Mouse (Mus musculus): ENCODE data around the gene Slc25a3.

Gene Slc25a3

DNA sequence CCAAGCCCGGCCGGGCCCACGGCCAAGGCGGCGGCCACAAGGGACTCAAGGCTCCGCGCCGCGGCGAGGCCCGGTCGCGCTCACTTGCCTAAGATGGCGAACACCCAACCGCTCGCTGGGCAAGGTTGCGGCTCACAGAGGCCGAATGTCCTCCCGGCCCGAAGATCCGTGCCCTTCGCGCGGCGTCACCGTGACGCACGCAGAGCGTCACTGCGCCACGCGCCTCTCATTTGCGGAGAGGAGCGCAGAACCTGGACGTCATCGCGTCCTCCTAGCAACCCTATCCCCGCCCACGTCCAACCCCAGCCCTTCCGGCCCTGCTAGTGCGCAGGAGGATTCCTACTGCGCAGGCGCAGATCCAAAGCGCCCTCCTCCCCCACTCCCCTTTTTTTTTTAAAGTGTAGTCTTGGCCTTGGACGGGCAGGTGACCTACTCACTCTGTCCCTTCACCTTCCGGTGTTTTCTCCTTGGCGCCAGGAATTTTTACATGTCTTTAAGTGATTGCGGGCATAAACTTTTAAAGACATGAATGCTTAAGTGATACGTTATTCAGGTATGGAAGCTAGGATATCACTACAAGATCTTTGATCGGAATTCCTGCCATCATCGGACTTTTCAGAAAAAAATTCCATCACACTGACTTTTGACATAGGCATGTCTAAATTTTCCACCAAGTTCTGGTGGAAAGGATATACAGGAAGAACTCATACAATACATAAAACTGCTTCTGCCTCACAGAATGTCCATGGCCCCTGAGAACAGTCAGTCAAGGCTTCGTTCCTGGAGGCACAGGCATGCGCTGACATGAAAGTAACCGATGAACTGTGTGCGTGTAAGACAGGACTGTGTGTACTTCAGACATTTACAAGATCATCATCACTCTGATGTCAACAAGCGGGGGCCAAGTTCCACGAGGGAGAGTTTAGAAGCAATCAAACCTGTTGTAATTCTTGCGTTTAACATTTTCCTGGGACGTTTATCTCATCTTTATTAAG lies at the start of gene Slc25a3:
Gene Slc25a3 (minus strand): TSS at position 232 of the 995 bp plus-strand sequence.
- peak; percentile 99 for DNase-seq (ENCODE audit: low read depth)

DNA sequence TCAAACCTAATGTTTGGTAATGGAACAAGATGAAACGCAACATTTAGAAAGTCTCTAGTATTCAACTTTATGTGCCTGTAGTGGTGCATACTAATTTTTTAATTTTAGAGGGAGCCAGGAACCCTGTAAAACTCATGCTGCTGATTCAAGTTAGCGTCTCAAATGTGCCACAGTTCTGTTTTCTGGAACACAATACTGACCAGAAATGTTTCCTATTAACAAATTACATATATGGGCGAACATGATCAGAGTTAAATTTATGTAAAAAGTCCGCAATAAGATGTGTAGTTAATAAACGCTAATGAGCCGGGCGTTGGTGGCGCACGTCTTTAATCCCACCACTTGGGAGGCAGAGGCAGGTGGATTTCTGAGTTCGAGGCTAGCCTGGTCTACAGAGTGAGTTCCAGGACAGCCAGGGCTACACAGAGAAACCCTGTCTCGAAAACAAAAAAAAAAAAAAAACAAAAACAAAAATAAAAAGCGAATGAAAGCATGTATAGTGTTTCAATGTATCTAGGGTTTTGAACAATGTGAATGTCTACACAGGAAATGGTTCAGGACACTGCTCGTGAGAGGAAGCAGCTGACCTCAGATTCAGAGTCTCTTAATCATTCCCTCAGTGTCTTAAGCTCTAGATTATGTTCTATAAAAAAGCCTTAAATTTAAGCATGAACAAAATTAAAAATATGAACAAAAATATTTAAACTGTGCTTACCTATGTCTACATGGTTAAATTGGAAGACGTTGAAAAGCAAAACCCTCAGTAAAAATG lies 48.7 kb upstream of the Slc25a3 start:
- peak; percentile 69 for DNase-seq (ENCODE audit: low read depth)

DNA sequence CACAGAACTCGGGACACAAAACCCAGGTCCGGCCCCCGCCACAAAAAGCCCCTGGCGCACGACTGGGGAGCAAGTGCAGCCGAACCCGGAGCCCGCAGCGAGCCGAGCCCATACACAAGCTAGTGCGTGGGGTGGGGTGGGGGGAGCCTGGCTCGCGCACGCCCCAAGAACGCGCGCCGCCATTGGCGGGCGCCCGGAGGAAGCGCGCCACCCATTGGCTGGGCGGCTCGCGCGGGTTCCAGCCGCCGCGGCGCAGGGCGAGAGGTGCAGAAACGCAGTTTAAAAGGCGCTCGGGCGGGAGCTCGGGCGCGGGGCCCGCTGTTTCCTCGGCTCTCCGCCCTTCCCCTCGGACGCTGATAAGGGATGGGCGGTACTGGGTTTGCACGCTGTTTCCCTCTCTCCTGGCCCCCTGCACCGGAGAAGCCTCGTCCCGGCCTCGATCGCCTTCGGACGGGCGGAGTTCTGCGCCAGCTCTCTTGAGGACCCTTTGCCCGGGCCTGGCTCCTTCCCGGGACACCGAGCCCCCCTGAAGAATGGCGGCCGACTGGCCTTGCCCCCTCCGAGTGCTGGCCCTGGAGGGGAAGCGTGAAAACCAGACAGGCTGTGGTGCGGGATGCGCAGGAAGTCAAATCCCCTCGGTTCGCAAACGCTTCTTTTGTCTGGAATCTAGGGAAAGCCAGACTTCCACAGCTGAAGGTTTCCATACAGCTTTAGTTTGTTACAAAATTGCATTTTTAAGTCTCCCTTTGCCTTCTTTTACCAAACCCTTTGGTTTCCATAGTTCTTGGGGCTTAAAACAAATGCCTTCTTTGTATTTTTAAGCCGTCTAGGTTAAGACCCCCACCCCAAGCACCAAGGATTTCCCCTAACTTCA lies 47.8 kb upstream of the Slc25a3 start:
- DNase-seq (ENCODE audit: low read depth): peak; percentile 92

DNA sequence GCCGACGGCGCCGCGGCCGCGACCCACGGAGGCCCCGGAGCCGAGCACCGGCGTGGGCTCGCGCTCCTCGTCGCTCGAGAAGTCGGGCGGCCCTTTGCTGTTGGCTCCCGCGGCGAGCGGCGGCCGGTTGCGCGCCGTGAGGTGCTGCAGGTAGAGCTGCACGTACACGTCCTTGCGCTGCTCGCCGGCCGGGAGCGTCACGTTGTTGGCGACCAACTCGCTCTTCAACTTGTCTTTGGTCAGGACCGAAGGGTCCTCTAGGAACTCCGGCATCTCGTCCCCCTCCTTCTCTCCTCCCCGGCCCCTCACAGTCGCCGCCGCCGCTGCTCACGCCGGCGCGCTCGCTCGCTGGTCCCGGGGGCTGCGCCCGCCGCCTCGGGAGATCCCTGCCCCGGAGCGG lies 47.2 kb upstream of the Slc25a3 start:
- no peak for DNase-seq (ENCODE audit: low read depth)

DNA sequence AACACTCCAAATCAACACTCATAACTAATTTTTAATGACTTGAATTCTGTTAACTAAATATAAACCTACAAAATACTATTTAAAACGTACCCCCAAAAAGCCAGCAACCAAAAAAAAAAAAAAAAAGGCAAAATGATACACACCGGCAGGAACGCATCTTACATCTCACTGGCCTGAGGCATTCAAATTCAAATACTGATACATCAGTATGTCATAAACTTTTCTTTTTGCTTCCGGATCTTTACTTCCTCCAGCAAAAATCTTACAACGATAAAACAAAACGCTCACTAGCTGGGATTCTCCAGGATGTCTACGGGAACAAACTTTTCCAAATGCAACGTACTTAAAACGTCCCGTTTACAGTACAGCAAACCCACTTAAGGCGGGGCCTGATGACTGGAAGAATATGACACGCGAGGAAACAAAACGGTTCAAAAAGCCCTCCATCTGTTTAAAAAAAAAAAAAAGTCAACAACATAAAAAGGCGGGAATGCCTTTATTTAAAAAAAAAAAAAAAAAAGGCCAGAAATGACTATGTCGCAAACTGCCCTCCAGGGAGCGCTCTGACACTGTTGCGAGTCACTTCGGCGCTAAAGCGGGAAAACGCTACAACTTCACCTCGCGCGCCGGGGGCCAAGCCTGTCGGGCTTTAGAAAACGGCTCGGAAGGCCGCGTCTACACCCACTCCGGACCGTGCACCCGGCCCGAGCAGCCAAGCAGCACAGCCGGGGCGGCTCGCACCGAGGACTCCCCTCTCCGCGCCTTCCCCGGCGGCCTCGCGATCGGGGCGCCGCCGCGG lies 46.5 kb upstream of the Slc25a3 start:
- DNase-seq (ENCODE audit: low read depth): peak; percentile 93

DNA sequence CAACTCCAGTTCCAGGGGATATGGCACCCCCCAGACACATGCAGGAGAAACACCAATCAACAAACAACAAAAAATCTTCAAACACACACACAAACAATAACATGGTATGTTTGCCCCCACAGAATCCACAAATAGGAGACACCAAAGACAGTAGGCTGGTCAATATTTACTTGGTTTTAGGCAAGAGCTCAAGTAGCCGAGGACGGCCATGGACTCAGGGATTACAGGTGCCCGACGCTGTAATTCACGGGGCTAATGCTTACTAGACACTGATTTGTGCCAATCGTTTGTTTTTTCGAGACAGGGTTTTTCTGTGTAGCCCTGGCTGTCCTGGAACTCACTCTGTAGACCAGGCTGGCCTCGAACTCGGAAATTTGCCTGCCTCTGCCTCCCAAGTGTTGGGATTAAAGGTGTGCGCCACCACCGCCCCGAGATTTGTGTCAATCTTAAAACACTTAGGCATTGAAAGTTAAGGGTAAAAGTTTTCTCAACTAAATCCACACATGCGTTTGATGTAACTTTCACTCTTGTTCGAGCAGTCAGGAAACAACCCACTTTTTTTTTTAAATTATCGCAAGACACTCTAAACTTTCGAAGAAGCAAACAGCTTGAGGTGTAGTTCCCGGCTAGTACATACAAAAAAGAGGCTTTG lies 45.7 kb upstream of the Slc25a3 start:
- peak; percentile 43 for DNase-seq (ENCODE audit: low read depth)

DNA sequence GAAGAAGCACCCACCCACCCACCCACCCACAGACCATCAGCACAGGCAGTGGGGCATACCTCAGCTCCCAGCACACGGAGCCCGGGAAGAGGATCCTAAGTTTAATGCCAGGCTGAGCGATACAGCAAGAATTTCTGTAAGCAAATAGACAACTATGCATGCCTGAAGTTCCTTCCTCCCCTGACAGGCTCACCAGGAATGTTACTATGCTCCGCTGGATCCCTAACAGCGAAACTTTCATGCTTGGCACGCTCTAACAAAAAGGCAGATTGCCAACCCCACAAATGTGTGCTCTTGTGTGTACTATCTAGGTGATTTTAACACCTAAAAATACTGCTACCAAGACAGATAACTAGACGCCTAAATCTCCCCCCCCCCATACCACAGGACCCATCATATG lies 43.5 kb upstream of the Slc25a3 start:
- DNase-seq (ENCODE audit: low read depth): no peak

DNA sequence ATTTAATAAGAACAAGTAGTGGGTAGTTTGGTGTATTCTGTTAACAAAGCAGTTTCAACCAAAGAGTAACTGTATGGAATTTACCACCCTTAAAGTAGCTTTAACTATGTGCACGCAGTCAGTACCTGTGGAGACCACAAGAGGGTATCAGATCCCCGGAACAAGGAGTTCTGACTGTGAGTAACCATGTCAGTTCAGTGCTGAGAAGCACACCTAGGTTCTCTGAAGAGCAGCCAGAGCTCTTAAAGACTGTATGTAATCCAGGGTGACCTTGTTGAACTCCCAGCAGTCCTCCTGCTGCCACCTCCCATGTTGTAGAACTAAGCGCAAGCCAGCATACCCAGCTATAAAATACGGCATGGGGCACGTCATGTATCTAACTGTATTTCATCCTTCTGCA lies 43.0 kb upstream of the Slc25a3 start:
- DNase-seq (ENCODE audit: low read depth): peak; percentile 83

DNA sequence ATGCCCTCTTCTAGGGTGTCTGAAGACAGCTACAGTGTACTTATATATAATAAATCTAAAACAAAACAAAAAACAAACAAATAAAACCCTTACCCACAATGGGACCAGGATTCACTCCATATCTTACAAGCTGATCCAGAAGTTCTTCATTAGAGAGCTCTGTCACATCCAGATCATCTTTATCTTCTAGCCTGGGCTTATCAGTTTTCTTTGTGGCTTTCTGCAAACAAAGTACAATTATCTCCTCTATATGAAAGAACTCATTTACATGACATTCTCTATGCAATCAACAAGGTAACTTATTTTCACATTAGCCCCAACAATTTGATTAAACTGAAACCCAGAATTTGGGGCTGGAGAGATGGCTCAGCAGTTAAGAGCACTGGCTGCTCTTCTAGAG lies 42.0 kb upstream of the Slc25a3 start:
- no peak for DNase-seq (ENCODE audit: low read depth)

DNA sequence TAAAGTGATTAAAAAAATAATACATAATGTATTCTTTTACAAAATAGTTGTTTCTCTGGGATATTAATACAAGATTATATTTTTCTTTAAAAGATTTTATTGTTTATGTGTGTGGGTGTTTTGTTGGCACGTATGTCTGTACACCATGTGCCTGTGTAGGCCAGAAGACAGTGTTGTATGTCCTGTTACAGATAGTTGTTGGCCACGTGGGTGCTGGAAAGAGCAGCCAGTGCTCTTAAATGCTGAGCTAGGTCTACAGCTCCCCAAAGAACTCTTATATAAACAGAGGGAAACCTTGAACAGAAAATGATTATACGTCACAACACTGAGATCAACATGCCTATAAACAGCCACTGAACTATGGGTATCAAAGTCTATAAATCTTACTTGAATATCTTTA lies 40.6 kb upstream of the Slc25a3 start:
- DNase-seq (ENCODE audit: low read depth): no peak

DNA sequence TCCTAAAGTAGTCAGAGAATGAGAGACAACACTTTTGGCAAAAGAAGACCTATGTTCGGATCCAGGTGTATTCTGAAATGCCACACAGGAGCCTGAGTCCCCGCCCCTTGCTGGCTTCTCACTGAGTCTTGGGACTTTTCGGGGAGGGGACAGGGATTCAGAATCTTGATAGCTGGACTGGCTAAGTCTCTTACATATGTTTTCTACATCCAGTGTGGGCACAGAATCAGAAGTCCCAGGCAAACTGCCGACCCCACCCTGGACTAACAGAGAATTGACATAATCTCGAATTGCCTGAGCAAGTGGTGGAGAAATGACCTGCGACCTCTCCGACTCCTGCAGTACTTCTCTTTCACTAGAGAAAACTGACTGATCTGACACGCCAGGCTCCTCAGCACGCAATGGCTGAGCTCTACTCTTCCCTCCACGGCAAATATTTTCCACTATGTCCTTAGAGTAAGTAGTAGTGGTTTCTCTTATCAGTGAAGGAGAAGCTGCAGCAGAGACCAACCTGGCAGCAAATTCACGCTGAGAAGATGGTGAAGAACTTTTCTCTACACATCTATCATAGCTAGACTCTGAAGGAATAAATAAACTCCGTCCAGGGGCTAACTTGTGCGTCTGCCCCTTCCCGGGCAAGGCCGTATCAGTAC lies 38.8 kb upstream of the Slc25a3 start:
- no peak for DNase-seq (ENCODE audit: low read depth)

DNA sequence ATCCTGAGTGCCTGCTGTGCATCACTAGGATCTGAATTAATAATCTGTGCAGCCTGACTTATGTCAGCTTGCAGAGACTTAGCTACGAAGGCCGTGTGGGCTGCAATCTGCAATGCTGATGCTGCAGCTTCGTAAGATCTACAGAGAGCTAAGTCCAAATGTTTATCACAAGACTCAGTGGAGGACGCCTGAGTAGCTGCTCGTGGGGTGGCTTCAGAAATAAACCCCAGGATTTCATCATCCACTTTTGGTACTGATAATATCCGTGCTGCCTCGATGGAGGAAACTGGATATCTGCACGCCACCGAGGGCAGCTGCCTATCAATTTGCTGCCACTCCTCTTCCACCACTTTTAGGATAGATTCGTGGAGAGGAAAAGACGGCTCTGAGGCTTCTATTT lies 38.2 kb upstream of the Slc25a3 start:
- DNase-seq (ENCODE audit: low read depth): no peak

DNA sequence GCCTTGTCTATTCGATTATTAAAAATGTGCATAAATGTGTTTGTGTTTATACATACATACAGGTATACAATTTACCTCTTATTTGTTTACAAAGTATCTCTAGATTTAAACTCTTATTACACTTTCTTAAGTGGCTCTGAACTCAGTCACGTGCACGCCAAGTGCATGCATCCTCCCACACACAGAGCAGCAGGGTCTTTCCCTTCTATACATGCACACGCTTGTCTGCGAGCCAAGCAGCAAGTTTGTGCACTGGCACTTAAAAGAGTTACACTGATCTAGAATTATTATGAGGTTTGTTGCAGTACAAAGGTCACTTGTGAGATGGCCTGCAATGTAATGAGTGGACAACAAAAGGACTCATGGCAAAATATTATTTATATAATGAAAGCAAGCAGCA lies 37.1 kb upstream of the Slc25a3 start:
- DNase-seq (ENCODE audit: low read depth): no peak

DNA sequence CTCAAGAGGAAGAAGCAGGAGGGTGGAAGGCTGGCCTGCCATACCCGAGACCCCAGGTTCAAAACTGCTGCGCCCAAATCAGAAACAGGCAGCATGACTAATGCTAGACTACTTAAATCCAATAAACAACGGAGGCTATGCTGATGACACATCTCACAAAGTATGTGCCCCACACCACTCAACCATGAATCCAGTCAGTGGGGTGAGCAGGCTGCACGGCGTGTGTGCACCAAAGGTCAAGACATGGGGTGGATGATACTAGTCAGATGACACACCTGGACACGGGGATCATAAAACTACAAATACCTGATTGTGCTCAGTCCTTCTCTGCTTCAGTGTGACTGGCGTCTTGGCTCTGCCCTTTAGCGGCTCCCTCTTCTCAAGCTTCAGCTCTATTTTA lies 34.6 kb upstream of the Slc25a3 start:
- no peak for DNase-seq (ENCODE audit: low read depth)

DNA sequence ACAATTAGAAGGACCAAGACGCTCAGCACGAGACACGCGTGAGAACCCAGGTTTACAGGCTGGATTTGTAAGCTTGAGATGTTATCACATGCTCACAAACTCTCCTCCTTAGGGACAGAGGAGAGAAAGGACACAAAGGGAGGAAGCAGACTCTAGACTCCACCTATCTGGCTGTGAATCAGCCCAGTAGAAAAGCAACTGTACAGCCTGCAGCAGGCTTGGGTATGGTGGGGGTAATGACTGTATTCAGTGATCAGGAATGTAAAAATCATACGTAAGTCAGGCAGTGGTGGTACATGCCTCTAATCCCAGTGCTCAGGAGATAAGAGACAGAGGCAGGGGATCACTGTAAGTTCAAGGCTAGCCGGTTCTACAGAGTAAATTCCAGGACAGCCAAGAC lies 32.5 kb upstream of the Slc25a3 start:
- DNase-seq (ENCODE audit: low read depth): no peak

DNA sequence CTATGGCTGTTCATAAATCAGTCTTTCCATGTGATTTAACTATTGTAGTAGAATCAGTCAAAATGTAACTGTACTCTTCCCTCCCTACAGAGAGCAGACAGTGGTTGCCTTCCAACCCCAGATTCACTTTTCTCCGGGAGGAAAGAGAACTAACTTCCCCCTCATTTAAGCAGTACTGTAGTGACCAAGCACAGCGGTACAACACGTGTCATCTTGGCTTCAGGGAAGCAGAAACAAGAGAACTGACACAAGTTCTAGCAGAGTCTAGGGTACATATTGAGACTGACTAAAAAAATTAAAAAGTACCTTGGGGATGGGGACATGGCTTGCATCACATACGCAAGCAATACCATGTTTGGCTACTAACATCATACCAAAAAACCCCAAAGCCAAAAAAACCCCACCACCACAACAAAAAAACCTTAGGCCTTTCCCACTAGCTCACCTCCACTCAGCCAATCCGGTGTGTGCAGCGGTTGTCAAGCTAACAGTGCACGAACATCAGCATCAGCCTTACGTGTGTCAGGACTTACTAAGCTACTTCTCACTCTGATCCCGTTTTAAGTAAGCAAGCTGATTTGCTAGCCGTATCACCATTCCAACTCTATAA lies 30.1 kb upstream of the Slc25a3 start:
- DNase-seq (ENCODE audit: low read depth): no peak

DNA sequence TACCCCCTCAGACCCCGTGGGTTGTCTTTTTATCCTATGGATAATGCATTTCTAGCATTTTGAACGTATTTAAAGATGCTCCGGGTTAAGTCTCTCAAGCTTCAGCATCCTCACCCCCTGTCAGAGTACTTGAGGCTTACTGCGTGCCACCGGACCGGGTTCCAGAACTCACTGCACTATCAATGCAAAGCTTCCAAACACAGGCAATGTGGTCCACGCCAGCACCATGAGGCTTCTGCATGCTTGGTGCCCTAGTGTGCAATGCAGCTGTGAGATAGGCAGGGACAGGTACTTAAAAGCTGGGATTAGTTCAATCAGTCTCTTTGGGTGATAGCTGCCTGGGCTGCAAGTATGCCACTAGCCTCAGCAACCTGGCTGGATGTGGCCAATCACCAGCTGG lies 21.6 kb upstream of the Slc25a3 start:
- no peak for DNase-seq (ENCODE audit: low read depth)

DNA sequence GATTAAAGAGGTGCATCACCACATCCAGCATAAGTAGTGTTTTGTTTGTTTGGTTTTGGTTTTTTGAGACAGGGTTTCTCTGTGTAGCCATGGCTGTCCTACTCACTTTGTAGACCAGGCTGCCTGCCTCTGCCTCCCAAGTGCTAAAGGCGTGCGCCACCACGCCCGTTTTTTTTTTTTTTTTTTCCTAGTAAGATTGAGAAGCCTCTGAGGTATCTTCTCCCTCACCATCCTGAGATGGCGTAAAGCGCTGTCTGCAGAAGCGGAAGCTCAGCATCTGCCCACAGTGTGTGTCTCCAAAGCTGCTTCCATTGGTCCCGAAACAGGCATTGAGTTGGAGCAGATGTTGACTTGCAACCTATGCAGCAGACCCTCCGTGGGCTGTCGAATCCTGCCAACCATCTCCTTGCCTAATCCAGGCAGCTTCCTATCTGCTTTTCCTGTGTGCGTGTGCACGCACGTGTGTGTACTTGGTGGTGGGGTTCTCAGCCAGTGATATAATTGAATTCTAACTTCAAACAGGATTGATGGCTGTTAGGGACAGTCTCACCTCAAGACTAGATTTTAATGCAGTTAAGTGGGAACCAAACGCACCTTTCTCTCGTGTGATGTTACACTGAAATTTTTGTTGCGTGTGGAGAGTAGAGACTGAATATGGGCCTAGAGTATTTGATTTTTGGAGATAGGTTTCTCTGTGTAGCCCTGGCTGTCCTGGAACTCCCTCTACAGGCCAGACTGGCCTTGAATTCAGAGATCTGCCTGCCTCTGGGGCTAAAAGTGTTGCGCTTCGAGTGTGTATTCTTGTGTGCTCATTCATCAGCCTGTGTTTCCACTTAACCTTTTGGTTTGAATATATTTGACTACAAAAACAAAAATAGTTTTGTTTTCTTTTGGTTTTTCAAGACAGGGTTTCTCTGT lies 19.7 kb upstream of the Slc25a3 start:
- peak; percentile 39 for DNase-seq (ENCODE audit: low read depth)
